Mouse (Mus musculus) thymus, adult 2 months (tissue): ENCODE data around the gene Chmp2a. TPM values are rescaled to one million over a fixed set of nuclear protein-coding genes. Genes with fewer than 3 reads are reported as not detected.

Experiments used
- DNase-seq: peaks from one replicate; pipeline ENCODE4 v3.0.0; 2021
- H3K27ac ChIP-seq: fragments of 200-500 bp; 2 replicates; pipeline ENCODE4 v1.5.1; 2012; ENCODE audit warnings: low read length, control low read depth; ENCODE audit not compliant: control insufficient read depth, insufficient read depth
- H3K27me3 ChIP-seq: fragments of 200-500 bp; 2 replicates; pipeline ENCODE4 v1.6.1; 2012; ENCODE audit warnings: mild to moderate bottlenecking, low read length, moderate library complexity, mixed read lengths; ENCODE audit not compliant: control insufficient read depth, insufficient read depth
- H3K36me3 ChIP-seq: fragments of 200-500 bp; 2 replicates; pipeline ENCODE4 v1.6.1; 2012; ENCODE audit warnings: mild to moderate bottlenecking, low read length, moderate library complexity; ENCODE audit not compliant: control insufficient read depth, insufficient read depth
- H3K4me1 ChIP-seq: fragments of 200-500 bp; replicated peaks from 2 replicates; pipeline ENCODE4 v1.6.1; 2012; ENCODE audit warnings: low read length; ENCODE audit not compliant: control insufficient read depth, insufficient read depth
- H3K4me3 ChIP-seq: fragments of 200-500 bp; 2 replicates; pipeline ENCODE4 v1.5.1; 2012; ENCODE audit warnings: mild to moderate bottlenecking, low read length, control low read depth, moderate library complexity; ENCODE audit not compliant: control insufficient read depth, insufficient read depth
- CTCF ChIP-seq: fragments of 200-500 bp; IDR thresholded peaks from 2 replicates; pipeline ENCODE4 v1.5.1; 2012; ENCODE audit warnings: mild to moderate bottlenecking, control low read depth, low read length, moderate library complexity, borderline replicate concordance; ENCODE audit not compliant: control insufficient read depth, poor library complexity, insufficient read depth; ENCODE audit errors: extremely low read depth
- POLR2A ChIP-seq: fragments of 200-500 bp; IDR thresholded peaks from 2 replicates; pipeline ENCODE4 v1.6.1; 2012; ENCODE audit warnings: mild to moderate bottlenecking, low read length, control low read depth, moderate library complexity; ENCODE audit not compliant: control insufficient read depth, poor library complexity, insufficient read depth; ENCODE audit errors: extremely low read depth
- WGBS: fragments of 180-500 bp; shearing (Covaris S2); methylation state at CpG from one replicate; pipeline ENCODE4 v1.1.7; 2018; 5-methylcytosine and 5-hydroxymethylcytosine counted together
- polyA plus RNA-seq: library from polyadenylated mRNA; depleted of rRNA; stranded (reverse); fragments of >200 nt; gene quantifications from 2 replicates; pipeline ENCODE4 v1.2.3, GENCODE M21; 2012

Gene Chmp2a
- polyA plus RNA-seq, 1 experiment: 65.7 TPM

DNA sequence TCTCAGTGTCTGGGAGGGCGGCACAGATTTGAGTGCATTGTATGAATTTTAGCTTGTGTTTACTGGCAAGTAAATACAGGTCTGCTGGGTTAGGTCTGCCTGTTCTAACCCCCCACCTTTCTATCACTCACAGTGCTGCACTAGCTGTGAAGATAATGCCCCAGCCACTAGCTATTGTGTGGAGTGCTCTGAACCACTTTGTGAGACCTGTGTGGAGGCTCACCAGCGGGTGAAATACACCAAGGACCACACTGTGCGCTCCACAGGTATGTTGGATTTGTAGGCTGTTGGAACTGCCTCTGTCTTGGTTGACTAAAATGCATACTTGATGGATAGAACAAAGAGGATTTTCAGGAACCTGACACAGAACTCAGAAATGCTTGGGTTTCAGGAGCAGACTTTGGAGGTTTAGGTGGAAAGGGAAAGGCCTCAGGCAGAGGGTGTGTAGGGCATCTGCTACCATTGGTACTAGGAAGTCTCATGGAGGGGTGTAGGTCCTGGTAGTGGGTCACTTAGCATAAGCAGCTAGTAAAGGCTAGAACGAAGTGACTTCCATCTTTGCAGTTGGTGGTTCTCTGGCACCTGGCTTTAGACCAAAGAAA is 9.0 kb downstream of the Chmp2a start:
- H3K27ac ChIP-seq: no peak overlapping the region
- H3K4me3 ChIP-seq: peak overlapping the region; percentile 73; the same call in 1 of the 2 replicates
- DNase-seq: no peak
- TF ChIP-seq CTCF (no peak), POLR2A (no peak)
- peaks cover 21% of the 10 kb centered on the region for H3K4me1 ChIP-seq
- 35% methylated on average over 4 of the region's 4 CpGs for WGBS
- H3K27me3 ChIP-seq: no peaks in the 10 kb centered on the region
- H3K36me3 ChIP-seq: peaks cover 39% of the 10 kb centered on the region

DNA sequence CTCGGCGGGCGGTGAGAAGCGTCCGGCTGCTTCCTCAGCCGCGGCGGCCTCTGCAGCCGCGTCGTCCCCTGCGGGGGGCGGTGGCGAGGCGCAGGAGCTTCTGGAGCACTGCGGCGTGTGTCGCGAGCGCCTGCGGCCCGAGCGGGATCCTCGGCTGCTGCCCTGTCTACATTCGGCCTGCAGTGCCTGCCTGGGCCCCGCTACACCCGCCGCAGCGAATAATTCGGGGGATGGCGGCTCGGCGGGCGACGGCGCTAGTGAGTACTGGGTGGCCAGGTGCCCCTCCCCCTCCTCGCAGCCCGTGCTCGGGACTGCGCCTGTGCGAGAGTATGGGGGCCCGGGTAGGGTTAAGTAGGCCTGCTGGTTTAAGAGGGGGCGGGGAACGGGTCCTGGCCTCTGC is 9.8 kb downstream of the Chmp2a start:
- Histone ChIP-seq H3K4me3 (peak overlapping the region; percentile 73), H3K4me1 (peaks cover 21% of the 10 kb centered on the region), H3K36me3 (peaks cover 31% of the 10 kb centered on the region), H3K27me3 (no peaks in the 10 kb centered on the region), H3K27ac (peak overlapping the region; percentile 5; the same call in 1 of the 2 replicates)
- peak; percentile 82 for DNase-seq
- under 1% methylated on average over 44 of the region's 44 CpGs for WGBS
- TF ChIP-seq CTCF (no peak), POLR2A (no peak)

DNA sequence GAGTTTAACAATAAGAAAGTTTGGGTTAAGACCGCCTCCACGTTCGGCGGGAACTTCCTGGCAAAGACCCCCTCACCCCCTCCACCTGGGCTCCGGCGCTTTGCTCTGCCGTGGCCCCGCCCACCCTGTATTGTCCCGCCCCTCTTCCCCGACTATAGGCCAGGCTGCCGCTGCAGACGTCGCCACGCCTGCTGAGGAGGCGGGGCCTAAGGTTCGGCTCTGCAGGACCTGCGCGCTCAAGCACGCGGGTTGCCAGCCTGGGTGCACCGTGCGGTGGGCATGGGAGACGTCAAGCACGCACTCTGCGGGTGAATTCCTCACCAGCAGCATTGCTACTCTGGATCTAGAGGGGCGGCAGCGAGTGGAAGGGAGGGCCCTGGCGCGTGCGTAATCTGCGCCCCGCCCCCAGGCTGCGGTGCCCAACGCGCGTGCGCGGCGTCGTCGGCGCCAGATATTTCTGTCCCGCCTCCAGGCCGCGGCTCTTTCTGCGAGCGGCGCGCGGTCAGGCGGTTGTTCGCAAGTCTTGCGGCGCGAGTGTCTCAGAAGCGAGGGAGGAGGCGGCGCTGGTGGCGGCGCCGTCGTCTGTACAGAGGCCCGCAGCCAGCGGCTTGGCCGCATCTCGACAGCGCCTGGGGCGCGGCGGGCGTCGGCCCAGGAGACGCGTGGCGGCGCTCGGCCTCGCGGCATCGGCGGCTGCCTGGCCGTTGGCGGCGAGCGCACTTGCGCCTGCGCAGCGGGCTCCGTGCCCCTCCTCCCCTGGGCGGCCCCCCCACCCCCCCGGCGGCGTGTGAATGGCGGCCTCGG is 10.5 kb downstream of the Chmp2a start:
- peaks cover 21% of the 10 kb centered on the region for H3K4me1 ChIP-seq
- H3K27me3 ChIP-seq: no peaks in the 10 kb centered on the region
- WGBS: under 1% methylated on average over 94 of the region's 95 CpGs
- peak; percentile 96 for TF ChIP-seq POLR2A
- TF ChIP-seq CTCF: peak; percentile 35; the same call in 1 of the 2 replicates
- peak; percentile 91 for DNase-seq
- H3K36me3 ChIP-seq: peaks cover 24% of the 10 kb centered on the region
- peak overlapping the region; percentile 74 for H3K27ac ChIP-seq
- peak overlapping the region; percentile 73 for H3K4me3 ChIP-seq

DNA sequence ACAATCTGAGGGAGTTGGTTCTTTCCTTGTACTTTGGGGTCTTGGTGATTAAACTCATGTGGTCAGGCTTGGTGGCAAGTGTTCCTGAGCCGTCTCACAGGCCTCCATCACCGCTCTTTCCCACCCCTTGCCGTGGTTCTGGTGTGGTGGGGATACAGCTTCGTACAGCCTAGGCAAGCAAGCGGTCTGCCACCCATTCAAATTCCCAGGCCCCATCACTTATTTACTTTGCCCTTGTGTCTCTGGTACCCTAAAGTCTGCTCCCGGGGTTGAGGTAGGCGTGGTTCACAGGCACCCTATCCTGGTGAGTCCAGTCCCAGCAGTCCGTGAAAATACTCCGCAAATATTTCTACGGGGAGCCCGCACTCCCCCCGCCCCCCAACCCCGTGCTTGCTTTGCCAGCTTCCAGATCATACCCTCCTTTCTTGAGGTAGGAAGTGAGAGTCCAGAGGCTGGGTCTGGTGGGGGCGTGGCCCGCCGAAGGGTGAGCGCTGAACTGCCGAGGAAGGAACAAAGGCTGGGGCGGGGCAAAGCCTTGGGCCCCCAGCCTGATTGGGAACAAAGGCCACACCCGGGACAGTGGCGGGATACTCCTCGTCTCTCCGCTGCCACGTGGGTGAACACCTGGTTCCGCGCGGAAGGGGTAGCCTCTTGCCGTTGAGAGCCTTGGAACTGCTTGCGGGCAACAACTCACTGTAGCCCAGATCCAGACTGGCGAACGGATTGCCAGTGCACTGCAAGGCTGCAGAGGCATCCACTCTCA is 11.7 kb downstream of the Chmp2a start:
- Histone ChIP-seq H3K4me1 (peaks cover 21% of the 10 kb centered on the region), H3K4me3 (peak overlapping the region; percentile 38), H3K27me3 (no peaks in the 10 kb centered on the region), H3K27ac (peak overlapping the region; percentile 56), H3K36me3 (peaks cover 12% of the 10 kb centered on the region)
- TF ChIP-seq POLR2A (no peak), CTCF (no peak)
- peak; percentile 76 for DNase-seq
- WGBS: 3% methylated on average over 31 of the region's 31 CpGs

DNA sequence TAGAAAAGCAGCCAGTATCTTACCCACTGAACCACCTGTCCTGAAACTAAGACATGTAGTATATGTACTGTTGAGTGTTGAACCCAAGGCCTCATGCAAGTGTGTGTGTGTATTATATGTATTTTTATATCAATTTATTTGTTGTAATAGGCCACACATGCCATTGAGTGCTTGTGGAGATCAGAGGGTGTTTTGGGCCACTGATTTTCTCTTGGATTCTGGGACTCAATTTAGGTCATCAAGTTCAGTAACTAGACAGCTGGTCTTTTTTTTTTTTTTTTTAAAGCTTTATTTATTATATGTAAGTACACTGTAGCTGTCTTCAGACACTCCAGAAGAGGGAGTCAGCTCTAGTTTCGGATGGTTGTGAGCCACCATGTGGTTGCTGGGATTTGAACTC is 19.4 kb downstream of the Chmp2a start:
- no peak for DNase-seq
- H3K27ac ChIP-seq: no peak overlapping the region
- WGBS: 90% methylated on average over 1 of the region's 1 CpGs
- peaks cover 6% of the 10 kb centered on the region for H3K4me1 ChIP-seq
- no peaks in the 10 kb centered on the region for H3K27me3 ChIP-seq
- no peak for TF ChIP-seq CTCF
- no peak for TF ChIP-seq POLR2A
- H3K36me3 ChIP-seq: no peaks in the 10 kb centered on the region
- no peak overlapping the region for H3K4me3 ChIP-seq

DNA sequence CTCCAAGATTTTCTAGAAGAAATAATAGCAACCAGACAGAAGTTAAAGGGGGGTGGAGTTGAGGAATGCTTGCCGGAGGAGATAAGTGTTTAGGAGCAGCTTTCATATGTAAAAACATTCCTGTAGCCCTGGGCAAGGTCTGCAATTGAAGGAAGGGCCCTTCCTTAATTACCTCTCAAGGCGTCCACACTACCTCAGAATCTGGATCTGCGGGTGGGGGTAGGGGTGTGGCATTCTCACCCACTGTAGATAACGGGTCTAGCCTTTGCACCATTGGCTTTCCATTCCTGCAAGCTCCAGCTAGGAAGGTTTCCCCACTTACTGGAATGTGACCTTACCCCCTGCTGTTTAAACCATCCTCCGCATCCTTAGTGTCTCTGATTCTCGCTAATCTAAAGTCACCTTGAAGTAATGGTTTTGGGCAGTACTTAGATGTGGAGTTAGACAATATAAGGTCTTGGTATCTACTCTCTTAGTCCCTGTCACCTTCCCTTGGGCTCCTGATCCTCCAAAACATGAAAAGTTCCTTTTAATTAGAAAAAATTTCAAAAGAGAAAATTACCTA is 20.2 kb downstream of the Chmp2a start:
- Histone ChIP-seq H3K4me1 (peaks cover 7% of the 10 kb centered on the region), H3K4me3 (no peak overlapping the region), H3K27ac (no peak overlapping the region), H3K36me3 (no peaks in the 10 kb centered on the region), H3K27me3 (no peaks in the 10 kb centered on the region)
- TF ChIP-seq CTCF: no peak
- no peak for TF ChIP-seq POLR2A
- WGBS: 95% methylated on average over 6 of the region's 6 CpGs
- no peak for DNase-seq
